Comparison of ENCODE assay signal across 8 mouse cellular contexts in the genomic region with DNA sequence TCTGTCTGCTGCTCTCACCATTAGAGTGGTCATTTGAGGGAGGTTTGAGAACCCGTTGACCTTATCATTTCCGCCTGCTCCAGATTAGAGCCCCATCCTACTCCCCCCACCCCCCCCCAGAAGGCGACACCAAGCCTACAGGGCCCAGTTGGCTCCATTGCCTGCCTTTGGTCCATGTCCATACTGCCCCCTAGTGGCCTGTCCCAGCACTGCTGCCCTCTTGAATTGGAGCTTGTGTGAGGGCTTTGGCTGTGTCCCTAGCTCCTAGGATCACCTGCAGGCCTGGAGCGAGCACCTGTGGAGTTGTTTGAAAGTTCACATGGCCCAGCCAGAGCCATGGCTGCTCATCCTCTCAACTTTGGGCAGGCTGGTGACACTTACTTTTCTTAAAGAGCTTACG.
A peak's percentile ranks its signal among the peaks of the same experiment; 100 is the strongest.
DNase-seq lines count a peak whose midpoint lies in the region; ATAC-seq lines count a peak whose summit lies in the region.

No protein-coding gene starts in this region.

- no peaks in the 10 kb centered on the region for H3K9me3 ChIP-seq in limb, embryonic 10.5 days (replicated peaks)

- H3K4me3 ChIP-seq in limb, embryonic 10.5 days: no peak overlapping the region

- peaks cover 6% of the 10 kb centered on the region; the same call in 1 of the 2 replicates for H3K4me1 ChIP-seq in limb, embryonic 10.5 days

- 73% methylated on average over 5 of the region's 5 CpGs for WGBS in limb, embryonic 10.5 days

- peak; percentile 60 for ATAC-seq in erythroblast, adult 5-6 weeks (replicated peaks; ENCODE audit: low FRiP score, poor library complexity, severe bottlenecking)

- H3K27ac ChIP-seq in limb, embryonic 10.5 days: no peak overlapping the region

- H3K36me3 ChIP-seq in limb, embryonic 10.5 days: peaks cover 99% of the 10 kb centered on the region

- DNase-seq in ovary, postnatal 14 days (ENCODE audit: low spot score): peak; percentile 73
- DNase-seq in ovary, adult 18-20 months (ENCODE audit: low spot score): no peak
- peak; percentile 81 for DNase-seq in brain, adult 2 months (ENCODE audit: low read depth, low spot score)
- DNase-seq in heart, postnatal 4 days: peak; percentile 90
- DNase-seq in limb, embryonic 10.5 days (ENCODE audit: low spot score): peak; percentile 89
- peak; percentile 81 for DNase-seq in retina, postnatal 1 day
- peak; percentile 84 for DNase-seq in urinary bladder, postnatal 14 days (ENCODE audit: low spot score)

- no peaks in the 10 kb centered on the region for H3K27me3 ChIP-seq in limb, embryonic 10.5 days (ENCODE audit: low read depth, poor library complexity, severe bottlenecking)
